Mouse (Mus musculus): ENCODE results near the gene Ggact. TPM values are rescaled to one million over a fixed set of nuclear protein-coding genes. Genes with fewer than 3 reads are reported as not detected.

The Ggact gene
- 14.7 and 16.1 TPM in 2 replicates for polyA plus RNA-seq (2015; fragmentation: Nextera tagmentation; extraction: Ambion mirVana)

DNA sequence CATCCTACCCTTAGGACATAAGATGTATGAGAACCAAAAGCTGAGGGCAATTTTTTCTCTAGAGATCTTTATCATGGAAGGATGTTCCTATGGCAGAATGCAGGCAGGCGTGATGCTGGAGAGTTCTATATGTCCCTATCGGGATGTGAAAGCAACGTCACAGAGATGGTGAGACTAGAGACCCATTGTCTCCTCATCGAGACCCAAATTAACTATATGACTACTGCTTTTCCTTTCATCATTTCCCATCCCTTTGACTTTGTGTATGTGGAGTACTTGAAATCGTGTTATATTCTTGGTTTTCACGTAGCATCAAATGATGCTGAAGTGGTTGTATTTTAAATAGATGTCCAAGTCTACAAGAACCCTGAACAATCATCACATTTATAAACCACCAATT, at the start of gene Ggact:
Gene Ggact (minus strand): TSS at position 101 of the 400 bp plus-strand sequence.
- ATAC-seq (replicated peaks; ENCODE audit: extremely low read depth, insufficient read depth, low FRiP score), result no peak
- Histone ChIP-seq H3K4me1 (ENCODE audit: control insufficient read depth, insufficient read depth, low read length) (peaks cover 5% of the 10 kb centered on the region; the same call in 1 of the 2 replicates), H3K27me3 (ENCODE audit: control insufficient read depth, insufficient read depth, low read length) (no peaks in the 10 kb centered on the region), H3K27ac (ENCODE audit: low read length) (peak within 1 kb of the TSS; percentile 19; the same call in 1 of the 2 replicates), H3K9ac (ENCODE audit: low read length) (peak within 1 kb of the TSS; percentile 83), H3K4me2 (ENCODE audit: low read depth, low read length) (peak within 1 kb of the TSS; percentile 77), H3K4me3 (ENCODE audit: low read length) (peak within 1 kb of the TSS; percentile 84), H3K9me3 (replicated peaks; ENCODE audit: control insufficient read depth, low read length) (peaks cover 3% of the 10 kb centered on the region; the same call in 1 of the 2 replicates), H3K36me3 (ENCODE audit: control insufficient read depth, insufficient read depth) (no peaks in the 10 kb centered on the region)
- 74% methylated on average over 6 of the region's 6 CpGs for WGBS

DNA sequence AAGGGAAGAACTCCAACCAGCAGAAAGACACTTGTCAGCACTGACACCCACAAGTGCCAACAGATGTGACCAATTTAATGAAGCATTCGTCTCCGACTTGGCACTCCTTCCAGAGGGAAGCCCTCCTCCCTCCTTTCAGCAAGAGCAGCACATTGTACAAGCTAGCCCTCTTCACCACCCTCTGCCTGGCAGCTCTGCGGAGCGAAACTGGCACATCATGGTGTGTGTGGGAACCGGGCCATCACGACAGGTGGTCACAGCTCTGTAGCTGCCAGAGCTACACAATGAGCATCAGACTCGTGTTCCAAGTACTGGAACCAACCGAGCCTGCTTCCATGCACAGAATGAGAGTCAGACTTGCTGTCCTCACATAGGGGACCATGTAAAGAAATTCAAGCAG, 44.4 kb upstream of the Ggact start:
- Histone ChIP-seq H3K4me2 (ENCODE audit: low read depth, low read length) (no peak overlapping the region), H3K4me3 (ENCODE audit: low read length) (no peak overlapping the region), H3K9ac (ENCODE audit: low read length) (no peak overlapping the region), H3K27ac (ENCODE audit: low read length) (no peak overlapping the region), H3K4me1 (ENCODE audit: control insufficient read depth, insufficient read depth, low read length) (no peaks in the 10 kb centered on the region), H3K36me3 (ENCODE audit: control insufficient read depth, insufficient read depth) (peaks cover 2% of the 10 kb centered on the region; the same call in 1 of the 2 replicates), H3K27me3 (ENCODE audit: control insufficient read depth, insufficient read depth, low read length) (no peaks in the 10 kb centered on the region), H3K9me3 (replicated peaks; ENCODE audit: control insufficient read depth, low read length) (no peaks in the 10 kb centered on the region)
- WGBS, result 86% methylated on average over 8 of the region's 8 CpGs
- ATAC-seq (replicated peaks; ENCODE audit: extremely low read depth, insufficient read depth, low FRiP score), result no peak

DNA sequence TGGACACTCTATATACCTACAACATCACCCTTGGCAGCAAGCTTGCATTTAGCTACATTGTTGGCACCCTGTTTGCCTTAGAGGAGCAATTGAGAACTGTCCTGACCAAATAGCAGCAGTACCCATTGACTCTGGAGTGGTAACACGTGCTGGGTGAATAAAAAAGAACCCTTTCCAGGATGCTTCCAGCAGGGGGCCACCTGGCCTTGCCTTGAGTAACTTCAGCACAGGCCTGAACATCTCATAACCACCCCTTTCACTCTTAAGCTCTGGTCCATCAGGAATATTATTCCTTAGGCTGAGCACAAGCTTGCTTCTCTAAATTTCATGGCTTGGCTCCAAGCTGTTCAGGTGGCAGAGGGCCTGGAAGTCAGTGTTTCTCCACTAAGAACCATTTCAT, 39.8 kb upstream of the Ggact start:
- Histone ChIP-seq H3K27ac (ENCODE audit: low read length) (no peak overlapping the region), H3K9me3 (replicated peaks; ENCODE audit: control insufficient read depth, low read length) (no peaks in the 10 kb centered on the region), H3K27me3 (ENCODE audit: control insufficient read depth, insufficient read depth, low read length) (no peaks in the 10 kb centered on the region), H3K9ac (ENCODE audit: low read length) (no peak overlapping the region), H3K4me3 (ENCODE audit: low read length) (no peak overlapping the region), H3K4me1 (ENCODE audit: control insufficient read depth, insufficient read depth, low read length) (no peaks in the 10 kb centered on the region), H3K4me2 (ENCODE audit: low read depth, low read length) (no peak overlapping the region), H3K36me3 (ENCODE audit: control insufficient read depth, insufficient read depth) (no peaks in the 10 kb centered on the region)
- ATAC-seq (replicated peaks; ENCODE audit: extremely low read depth, insufficient read depth, low FRiP score), result peak; percentile 65; the same call in 1 of the 2 replicates
- 9% methylated on average over 1 of the region's 1 CpGs for WGBS

DNA sequence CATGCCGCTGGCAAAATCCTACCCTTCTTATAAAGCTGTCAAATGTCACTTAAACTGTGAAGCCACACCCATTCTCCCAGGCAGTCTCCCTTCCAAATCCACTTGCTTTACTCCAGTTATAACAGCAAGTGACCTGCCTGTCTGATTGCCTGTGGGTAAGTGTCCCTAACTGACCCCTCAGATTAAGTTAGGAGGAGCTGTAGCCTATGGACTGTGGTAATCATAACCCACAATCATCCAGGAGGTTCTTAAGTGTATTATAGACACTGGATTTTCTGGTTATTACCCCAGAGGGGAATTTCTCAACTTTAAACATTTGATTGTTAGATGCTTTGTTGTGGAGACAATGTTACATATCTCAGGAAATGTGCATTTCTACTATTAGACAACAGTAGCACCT, 39.0 kb upstream of the Ggact start:
- H3K36me3 ChIP-seq (ENCODE audit: control insufficient read depth, insufficient read depth), result no peaks in the 10 kb centered on the region; the same call in 1 of the 2 replicates
- H3K4me1 ChIP-seq (ENCODE audit: control insufficient read depth, insufficient read depth, low read length), result no peaks in the 10 kb centered on the region
- H3K9me3 ChIP-seq (replicated peaks; ENCODE audit: control insufficient read depth, low read length), result no peaks in the 10 kb centered on the region
- no peak overlapping the region for H3K27ac ChIP-seq (ENCODE audit: low read length)
- no peak overlapping the region for H3K9ac ChIP-seq (ENCODE audit: low read length)
- WGBS, result 90% methylated on average over 1 of the region's 1 CpGs
- H3K4me2 ChIP-seq (ENCODE audit: low read depth, low read length), result no peak overlapping the region
- H3K4me3 ChIP-seq (ENCODE audit: low read length), result no peak overlapping the region
- no peaks in the 10 kb centered on the region for H3K27me3 ChIP-seq (ENCODE audit: control insufficient read depth, insufficient read depth, low read length)
- ATAC-seq (replicated peaks; ENCODE audit: extremely low read depth, insufficient read depth, low FRiP score), result no peak

DNA sequence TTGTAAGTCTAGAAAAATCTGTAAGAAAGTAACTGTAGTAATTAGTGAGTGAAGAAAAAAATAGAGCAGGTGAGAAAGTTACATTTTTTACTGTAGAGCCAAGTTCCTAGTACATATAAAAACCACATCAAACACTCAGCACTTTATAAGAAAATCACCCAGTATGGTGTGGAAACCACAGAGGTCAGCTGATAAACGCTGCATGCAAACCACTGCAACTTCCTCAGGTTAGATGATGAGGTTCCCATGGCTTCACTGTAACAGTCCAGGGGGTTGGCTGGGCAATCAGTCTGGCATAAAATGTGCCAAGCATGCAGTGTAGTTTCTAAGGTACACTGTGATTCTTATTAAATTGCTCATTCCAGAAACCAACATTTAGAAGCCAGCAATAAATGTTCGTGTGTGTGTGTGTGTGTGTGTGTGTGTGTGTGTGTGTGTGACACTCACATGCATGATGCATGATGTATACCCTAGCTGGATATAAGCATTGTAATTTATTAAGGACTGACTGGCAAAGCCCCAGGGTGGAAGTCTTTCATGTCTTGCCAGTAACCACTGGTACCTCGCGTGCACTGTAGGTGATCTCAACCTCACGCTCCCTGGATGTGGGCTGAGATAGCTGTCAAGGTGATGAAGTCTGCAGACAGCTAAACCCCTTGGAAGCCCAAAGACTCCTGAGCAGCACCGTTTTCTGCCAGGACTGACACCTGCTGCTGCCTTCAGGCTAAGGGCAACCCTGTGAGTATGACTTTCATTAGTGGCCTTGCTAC, 38.3 kb upstream of the Ggact start:
- no peak overlapping the region for H3K27ac ChIP-seq (ENCODE audit: low read length)
- ATAC-seq (replicated peaks; ENCODE audit: extremely low read depth, insufficient read depth, low FRiP score), result no peak
- no peak overlapping the region for H3K4me3 ChIP-seq (ENCODE audit: low read length)
- WGBS, result 70% methylated on average over 6 of the region's 6 CpGs
- no peak overlapping the region for H3K9ac ChIP-seq (ENCODE audit: low read length)
- H3K9me3 ChIP-seq (replicated peaks; ENCODE audit: control insufficient read depth, low read length), result no peaks in the 10 kb centered on the region
- H3K27me3 ChIP-seq (ENCODE audit: control insufficient read depth, insufficient read depth, low read length), result no peaks in the 10 kb centered on the region
- no peaks in the 10 kb centered on the region for H3K4me1 ChIP-seq (ENCODE audit: control insufficient read depth, insufficient read depth, low read length)
- no peaks in the 10 kb centered on the region; the same call in 1 of the 2 replicates for H3K36me3 ChIP-seq (ENCODE audit: control insufficient read depth, insufficient read depth)
- no peak overlapping the region for H3K4me2 ChIP-seq (ENCODE audit: low read depth, low read length)

DNA sequence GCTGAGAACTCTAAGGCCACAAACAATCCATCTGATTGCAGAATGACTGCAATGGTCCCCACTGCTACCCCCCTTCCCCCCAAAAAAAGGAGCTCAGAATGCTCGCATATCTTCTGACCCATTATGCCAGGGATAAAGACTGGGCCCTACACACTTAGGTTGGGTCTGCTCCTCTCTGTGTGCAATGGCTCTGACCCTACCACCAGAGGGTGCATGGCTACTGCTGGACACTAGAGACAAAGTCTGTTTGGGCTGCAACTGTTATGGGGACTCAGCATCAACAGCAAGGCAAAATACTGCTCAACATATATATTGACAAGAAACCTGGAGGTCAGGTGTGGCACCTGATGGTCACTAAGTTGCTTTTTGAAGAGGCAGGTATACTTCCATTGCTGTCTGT, 37.4 kb upstream of the Ggact start:
- Histone ChIP-seq H3K4me3 (ENCODE audit: low read length) (no peak overlapping the region), H3K4me2 (ENCODE audit: low read depth, low read length) (no peak overlapping the region), H3K9ac (ENCODE audit: low read length) (no peak overlapping the region), H3K27me3 (ENCODE audit: control insufficient read depth, insufficient read depth, low read length) (no peaks in the 10 kb centered on the region), H3K36me3 (ENCODE audit: control insufficient read depth, insufficient read depth) (no peaks in the 10 kb centered on the region; the same call in 1 of the 2 replicates), H3K9me3 (replicated peaks; ENCODE audit: control insufficient read depth, low read length) (no peaks in the 10 kb centered on the region), H3K27ac (ENCODE audit: low read length) (no peak overlapping the region), H3K4me1 (ENCODE audit: control insufficient read depth, insufficient read depth, low read length) (no peaks in the 10 kb centered on the region)
- WGBS, result 86% methylated on average over 1 of the region's 1 CpGs
- no peak for ATAC-seq (replicated peaks; ENCODE audit: extremely low read depth, insufficient read depth, low FRiP score)

DNA sequence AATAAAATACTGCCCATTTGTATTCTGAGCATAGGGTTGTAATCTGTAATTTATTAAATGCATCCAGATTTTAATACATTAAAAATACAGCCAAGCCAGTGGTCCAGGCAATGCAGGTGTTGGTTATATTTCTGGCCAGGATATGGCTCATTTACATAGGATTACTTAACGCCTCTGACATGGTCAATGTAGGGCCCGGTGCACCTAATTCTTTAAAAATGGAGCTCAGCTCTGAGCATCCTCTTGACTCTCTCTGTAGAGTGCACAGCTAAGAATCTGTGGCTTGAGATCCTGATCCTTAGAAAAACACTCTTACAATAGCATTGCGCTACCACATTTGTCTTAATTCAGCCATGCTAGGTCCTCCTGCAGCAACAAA, 29.9 kb upstream of the Ggact start:
- Histone ChIP-seq H3K4me3 (ENCODE audit: low read length) (no peak overlapping the region), H3K4me1 (ENCODE audit: control insufficient read depth, insufficient read depth, low read length) (no peaks in the 10 kb centered on the region), H3K27me3 (ENCODE audit: control insufficient read depth, insufficient read depth, low read length) (no peaks in the 10 kb centered on the region), H3K9me3 (replicated peaks; ENCODE audit: control insufficient read depth, low read length) (no peaks in the 10 kb centered on the region), H3K27ac (ENCODE audit: low read length) (no peak overlapping the region), H3K4me2 (ENCODE audit: low read depth, low read length) (no peak overlapping the region), H3K9ac (ENCODE audit: low read length) (no peak overlapping the region), H3K36me3 (ENCODE audit: control insufficient read depth, insufficient read depth) (peaks cover 14% of the 10 kb centered on the region)
- 95% methylated on average over 3 of the region's 3 CpGs for WGBS
- ATAC-seq (replicated peaks; ENCODE audit: extremely low read depth, insufficient read depth, low FRiP score), result no peak

DNA sequence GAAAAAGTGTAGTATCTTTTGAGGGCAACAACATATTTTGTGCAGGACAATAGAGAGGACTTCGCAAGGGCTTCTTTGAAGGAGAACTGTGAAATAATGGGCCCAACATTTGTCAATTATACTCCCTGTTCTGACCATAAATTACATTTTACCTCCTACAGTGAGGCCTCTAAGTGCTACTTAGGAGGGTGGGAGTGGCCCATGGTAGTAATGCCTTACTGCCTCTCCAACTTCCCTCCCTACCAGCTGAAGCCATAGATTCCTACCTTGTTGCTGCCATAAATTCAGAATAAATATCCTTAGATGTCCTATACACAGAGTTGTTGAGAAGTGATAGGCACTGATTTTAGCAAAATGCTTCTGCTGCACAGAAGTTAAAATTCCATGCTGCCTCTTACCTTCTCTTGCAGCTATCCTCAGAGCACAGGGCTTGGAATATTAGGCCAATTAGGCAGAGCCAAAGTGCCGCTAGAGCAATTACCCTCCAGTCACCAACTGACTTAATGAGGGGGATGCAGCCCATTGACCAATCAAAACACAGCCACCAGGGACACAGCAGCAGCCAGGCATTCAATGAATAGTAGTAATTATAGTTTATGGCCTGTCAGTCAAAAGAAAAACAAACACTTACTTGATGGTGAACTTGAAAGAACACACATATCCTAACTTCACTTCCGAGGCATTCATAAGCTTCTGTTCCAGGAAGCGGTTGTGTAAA, 29.4 kb upstream of the Ggact start:
- 82% methylated on average over 4 of the region's 4 CpGs for WGBS
- Histone ChIP-seq H3K9ac (ENCODE audit: low read length) (no peak overlapping the region), H3K4me2 (ENCODE audit: low read depth, low read length) (no peak overlapping the region), H3K4me3 (ENCODE audit: low read length) (no peak overlapping the region), H3K36me3 (ENCODE audit: control insufficient read depth, insufficient read depth) (peaks cover 14% of the 10 kb centered on the region), H3K27ac (ENCODE audit: low read length) (no peak overlapping the region), H3K9me3 (replicated peaks; ENCODE audit: control insufficient read depth, low read length) (no peaks in the 10 kb centered on the region), H3K27me3 (ENCODE audit: control insufficient read depth, insufficient read depth, low read length) (no peaks in the 10 kb centered on the region), H3K4me1 (ENCODE audit: control insufficient read depth, insufficient read depth, low read length) (no peaks in the 10 kb centered on the region)
- ATAC-seq (replicated peaks; ENCODE audit: extremely low read depth, insufficient read depth, low FRiP score), result no peak

DNA sequence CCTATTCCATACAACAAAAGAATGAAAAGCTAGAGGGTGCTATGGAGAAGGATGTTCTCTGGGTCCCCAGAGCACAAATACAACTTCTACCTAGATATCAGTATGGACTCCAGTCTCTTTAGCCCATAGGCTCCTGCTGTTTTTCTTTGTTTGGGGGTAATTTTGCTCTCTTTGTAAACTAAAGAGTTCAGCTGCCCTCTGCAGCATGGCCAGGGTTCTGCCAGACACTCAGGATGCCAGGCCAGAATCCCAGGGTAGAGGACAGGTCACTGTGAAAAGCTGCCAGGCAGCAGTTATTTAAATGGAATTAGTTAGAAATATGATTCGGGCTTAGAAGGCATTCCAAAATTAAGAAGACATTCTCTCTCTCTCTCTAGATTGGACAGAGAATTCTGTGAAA, 22.9 kb upstream of the Ggact start:
- no peaks in the 10 kb centered on the region for H3K9me3 ChIP-seq (replicated peaks; ENCODE audit: control insufficient read depth, low read length)
- H3K27me3 ChIP-seq (ENCODE audit: control insufficient read depth, insufficient read depth, low read length), result no peaks in the 10 kb centered on the region
- no peak overlapping the region for H3K4me2 ChIP-seq (ENCODE audit: low read depth, low read length)
- H3K36me3 ChIP-seq (ENCODE audit: control insufficient read depth, insufficient read depth), result peaks cover 12% of the 10 kb centered on the region
- no peak overlapping the region for H3K9ac ChIP-seq (ENCODE audit: low read length)
- no peak overlapping the region for H3K4me3 ChIP-seq (ENCODE audit: low read length)
- H3K27ac ChIP-seq (ENCODE audit: low read length), result no peak overlapping the region
- WGBS, result 84% methylated on average over 1 of the region's 1 CpGs
- no peak for ATAC-seq (replicated peaks; ENCODE audit: extremely low read depth, insufficient read depth, low FRiP score)
- no peaks in the 10 kb centered on the region for H3K4me1 ChIP-seq (ENCODE audit: control insufficient read depth, insufficient read depth, low read length)

Measured in heart, embryonic 16.5 days (tissue).